Mouse (Mus musculus): ENCODE data around the gene Arpin. TPM values are rescaled to one million over a fixed set of nuclear protein-coding genes. Genes with fewer than 3 reads are reported as not detected.
A peak's percentile ranks its signal among the peaks of the same experiment; 100 is the strongest.

Arpin gene
- total and polyA plus RNA-seq, 3 experiments: 8.9 to 10.6 (median 9.9) TPM

- intact Hi-C loops (cut with DNase I): no loop called here
- H3K79me2 ChIP-seq (replicated peaks; ENCODE audit: control insufficient read depth, insufficient read depth, low read length): no peaks in the 10 kb centered on the region
- no peak overlapping the region for H3K9ac ChIP-seq (ENCODE audit: low read depth, low read length)
- TF ChIP-seq CTCF (IDR thresholded peaks at IDR 0.05) (0 out of 2 replicates have a peak, but pooled peaks have one; percentile 5), POLR2A (IDR thresholded peaks at IDR 0.05; ENCODE audit: insufficient read depth, low read depth, low read length) (no peak)
- H3K4me3 ChIP-seq: no peak overlapping the region
- no peak for DNase-seq
- H3K4me1 ChIP-seq (ENCODE audit: control insufficient read depth, insufficient read depth, low read length): no peaks in the 10 kb centered on the region; the same call in 1 of the 2 replicates
- no peaks in the 10 kb centered on the region for H3K27me3 ChIP-seq (ENCODE audit: control insufficient read depth, insufficient read depth, low read length)
- WGBS: 78% methylated on average over 2 of the region's 2 CpGs
- H3K27ac ChIP-seq: peak overlapping the region; percentile 2; the same call in 1 of the 2 replicates
- H3K36me3 ChIP-seq (ENCODE audit: control insufficient read depth, insufficient read depth, low read length): no peaks in the 10 kb centered on the region
Observed at GRCm38 (mm10) chr7:79928516-79929052, 6.6 kb downstream of the Arpin start.

- TF ChIP-seq CTCF (IDR thresholded peaks at IDR 0.05): no peak
- peak; percentile 82; the same call in 1 of the 2 replicates for TF ChIP-seq POLR2A (IDR thresholded peaks at IDR 0.05; ENCODE audit: insufficient read depth, low read depth, low read length)
- TF ChIP-seq EP300 (IDR thresholded peaks at IDR 0.05; ENCODE audit: insufficient read depth, low read depth, low read length): peak; percentile 60; the same call in 1 of the 2 replicates
- Histone ChIP-seq H3K4me3 (peak within 1 kb of the TSS; percentile 88), H3K79me2 (replicated peaks; ENCODE audit: control insufficient read depth, insufficient read depth, low read length) (no peaks in the 10 kb centered on the region), H3K27ac (peak within 1 kb of the TSS; percentile 87), H3K9ac (ENCODE audit: low read depth, low read length) (peak within 1 kb of the TSS; percentile 89), H3K27me3 (ENCODE audit: control insufficient read depth, insufficient read depth, low read length) (no peaks in the 10 kb centered on the region), H3K36me3 (ENCODE audit: control insufficient read depth, insufficient read depth, low read length) (no peaks in the 10 kb centered on the region), H3K4me1 (ENCODE audit: control insufficient read depth, insufficient read depth, low read length) (peaks cover 1% of the 10 kb centered on the region; the same call in 1 of the 2 replicates)
- intact Hi-C loops (cut with DNase I): loop anchor here (1.0 to 5.0 kb wide), 2 partner anchors 15 to 102 kb away; partner anchors contain the start of genes Arpin and Zfp710
- peak; percentile 90 for DNase-seq
- WGBS: under 1% methylated on average over 34 of the region's 34 CpGs
Observed at GRCm38 (mm10) chr7:79920344-79920983, 14.7 kb downstream of the Arpin start, which contains the start of gene Ap3s2. Gene Ap3s2, minus strand, starts transcription at chr7:79920649.

DNA sequence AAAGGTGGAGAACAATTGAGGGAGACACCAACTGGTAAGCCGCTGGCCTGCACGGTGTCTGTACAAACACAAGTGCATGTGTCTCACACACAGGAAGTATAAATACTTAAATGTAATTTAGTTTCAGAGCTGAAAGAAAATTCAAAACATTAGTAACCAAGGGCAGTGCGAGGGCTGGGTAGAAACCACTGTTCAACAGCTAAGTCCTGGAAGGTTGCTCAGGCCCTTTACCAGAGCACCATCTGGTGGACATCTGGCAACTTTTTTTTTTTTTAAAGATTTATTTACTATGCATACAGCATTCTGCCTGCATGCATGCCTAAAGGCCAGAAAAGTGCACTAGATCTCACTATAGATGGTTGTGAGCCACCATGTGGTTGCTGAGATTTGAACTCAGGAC is 20.6 kb downstream of the Arpin start:
- peak; percentile 59; the same call in 1 of the 2 replicates for TF ChIP-seq EP300 (IDR thresholded peaks at IDR 0.05; ENCODE audit: insufficient read depth, low read depth, low read length)
- TF ChIP-seq CTCF (IDR thresholded peaks at IDR 0.05): peak; percentile 84
- TF ChIP-seq POLR2A (IDR thresholded peaks at IDR 0.05; ENCODE audit: insufficient read depth, low read depth, low read length): no peak
- Histone ChIP-seq H3K79me2 (replicated peaks; ENCODE audit: control insufficient read depth, insufficient read depth, low read length) (no peaks in the 10 kb centered on the region), H3K9ac (ENCODE audit: low read depth, low read length) (no peak overlapping the region), H3K4me1 (ENCODE audit: control insufficient read depth, insufficient read depth, low read length) (no peaks in the 10 kb centered on the region; the same call in 1 of the 2 replicates), H3K36me3 (ENCODE audit: control insufficient read depth, insufficient read depth, low read length) (no peaks in the 10 kb centered on the region), H3K27ac (no peak overlapping the region), H3K4me3 (no peak overlapping the region), H3K27me3 (ENCODE audit: control insufficient read depth, insufficient read depth, low read length) (no peaks in the 10 kb centered on the region)
- 70% methylated on average over 3 of the region's 3 CpGs for WGBS
- no peak for DNase-seq
- intact Hi-C loops (cut with DNase I): loop anchor here (1.0 kb wide), 1 partner anchor 115 kb away; no protein-coding TSS in a partner anchor

- 27% methylated on average over 2 of the region's 2 CpGs for WGBS
Observed at GRCm38 (mm10) chr7:79907356-79907755, 27.8 kb downstream of the Arpin start.

GRCm38 (mm10) chr7:79906914-79907313 is 28.2 kb downstream of the Arpin start:
- DNase-seq: no peak
- peaks cover 2% of the 10 kb centered on the region; the same call in 1 of the 2 replicates for H3K36me3 ChIP-seq (ENCODE audit: control insufficient read depth, insufficient read depth, low read length)
- H3K27me3 ChIP-seq (ENCODE audit: control insufficient read depth, insufficient read depth, low read length): no peaks in the 10 kb centered on the region
- intact Hi-C loops (cut with DNase I): no loop called here
- no peaks in the 10 kb centered on the region for H3K79me2 ChIP-seq (replicated peaks; ENCODE audit: control insufficient read depth, insufficient read depth, low read length)
- no peak for TF ChIP-seq CTCF (IDR thresholded peaks at IDR 0.05)
- TF ChIP-seq POLR2A (IDR thresholded peaks at IDR 0.05; ENCODE audit: insufficient read depth, low read depth, low read length): no peak
- no peak for TF ChIP-seq EP300 (IDR thresholded peaks at IDR 0.05; ENCODE audit: insufficient read depth, low read depth, low read length)
- 80% methylated on average over 3 of the region's 3 CpGs for WGBS
- H3K4me3 ChIP-seq: no peak overlapping the region
- no peak overlapping the region for H3K9ac ChIP-seq (ENCODE audit: low read depth, low read length)
- peaks cover 3% of the 10 kb centered on the region for H3K4me1 ChIP-seq (ENCODE audit: control insufficient read depth, insufficient read depth, low read length)
- no peak overlapping the region for H3K27ac ChIP-seq

More at GRCm38 (mm10) chr7:79907356-79907755, 27.8 kb downstream of the Arpin start:
- Histone ChIP-seq H3K9ac (ENCODE audit: low read depth, low read length) (no peak overlapping the region), H3K79me2 (replicated peaks; ENCODE audit: control insufficient read depth, insufficient read depth, low read length) (no peaks in the 10 kb centered on the region), H3K4me3 (no peak overlapping the region), H3K36me3 (ENCODE audit: control insufficient read depth, insufficient read depth, low read length) (peaks cover 2% of the 10 kb centered on the region; the same call in 1 of the 2 replicates), H3K27me3 (ENCODE audit: control insufficient read depth, insufficient read depth, low read length) (no peaks in the 10 kb centered on the region), H3K4me1 (ENCODE audit: control insufficient read depth, insufficient read depth, low read length) (peaks cover 3% of the 10 kb centered on the region), H3K27ac (no peak overlapping the region)
- TF ChIP-seq POLR2A (IDR thresholded peaks at IDR 0.05; ENCODE audit: insufficient read depth, low read depth, low read length) (no peak), EP300 (IDR thresholded peaks at IDR 0.05; ENCODE audit: insufficient read depth, low read depth, low read length) (no peak)
- peak in 1 of 2 experiments; percentile 48 for DNase-seq
- intact Hi-C loops (cut with DNase I): no loop called here

- no peak overlapping the region for H3K9ac ChIP-seq (ENCODE audit: low read depth, low read length)
- WGBS: 97% methylated on average over 4 of the region's 4 CpGs
- peaks cover 2% of the 10 kb centered on the region; the same call in 1 of the 2 replicates for H3K36me3 ChIP-seq (ENCODE audit: control insufficient read depth, insufficient read depth, low read length)
- intact Hi-C loops (cut with DNase I): no loop called here
- H3K4me3 ChIP-seq: no peak overlapping the region
- no peak overlapping the region for H3K27ac ChIP-seq
- no peaks in the 10 kb centered on the region for H3K27me3 ChIP-seq (ENCODE audit: control insufficient read depth, insufficient read depth, low read length)
- no peaks in the 10 kb centered on the region for H3K79me2 ChIP-seq (replicated peaks; ENCODE audit: control insufficient read depth, insufficient read depth, low read length)
- H3K4me1 ChIP-seq (ENCODE audit: control insufficient read depth, insufficient read depth, low read length): peaks cover 3% of the 10 kb centered on the region
- no peak for DNase-seq
- TF ChIP-seq EP300 (IDR thresholded peaks at IDR 0.05; ENCODE audit: insufficient read depth, low read depth, low read length) (no peak), POLR2A (IDR thresholded peaks at IDR 0.05; ENCODE audit: insufficient read depth, low read depth, low read length) (no peak), CTCF (IDR thresholded peaks at IDR 0.05) (no peak)
Observed at GRCm38 (mm10) chr7:79905193-79905592, 30.0 kb downstream of the Arpin start.

Measured in heart, adult 2 months (tissue).